Mouse (Mus musculus) v-Abl transformed pro-B cells (cell line): ENCODE data around the gene Fam24b.

Experiments
- in situ Hi-C, 2 experiments: fragments of 400-800 bp; cut with MboI; formaldehyde crosslinking; loops; one replicate each; pipeline ENCODE4 v1.15.1; 2025; ENCODE audit not compliant: unreplicated experiment in 2 of 2

Fam24b gene

DNA sequence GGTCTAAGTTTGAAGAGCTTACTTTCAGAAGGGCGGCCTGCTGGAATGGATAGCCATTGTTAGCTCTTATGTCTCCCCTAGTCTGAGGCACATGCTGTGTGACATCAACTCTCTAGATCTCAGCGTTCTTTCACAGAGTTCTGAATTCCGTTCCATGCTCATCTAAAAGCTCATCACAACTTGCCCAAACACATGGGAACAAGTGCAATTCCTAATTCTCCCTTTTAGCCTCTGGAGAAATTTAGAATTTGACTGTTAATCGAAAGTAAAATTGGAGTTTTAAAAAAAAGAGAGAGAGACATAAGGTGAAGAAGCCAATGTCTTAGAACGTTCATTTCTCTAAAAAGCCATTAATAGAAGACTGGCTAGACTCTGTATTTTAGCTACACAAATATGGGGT lies at the start of gene Fam24b:
TSS of gene Fam24b (minus strand) at position 101 of the 400 bp plus-strand sequence.
- in situ Hi-C loops = loop anchor here in 1 of 2 experiments (25.0 kb wide), 1 partner anchor 1692 kb away; no protein-coding TSS in a partner anchor

DNA sequence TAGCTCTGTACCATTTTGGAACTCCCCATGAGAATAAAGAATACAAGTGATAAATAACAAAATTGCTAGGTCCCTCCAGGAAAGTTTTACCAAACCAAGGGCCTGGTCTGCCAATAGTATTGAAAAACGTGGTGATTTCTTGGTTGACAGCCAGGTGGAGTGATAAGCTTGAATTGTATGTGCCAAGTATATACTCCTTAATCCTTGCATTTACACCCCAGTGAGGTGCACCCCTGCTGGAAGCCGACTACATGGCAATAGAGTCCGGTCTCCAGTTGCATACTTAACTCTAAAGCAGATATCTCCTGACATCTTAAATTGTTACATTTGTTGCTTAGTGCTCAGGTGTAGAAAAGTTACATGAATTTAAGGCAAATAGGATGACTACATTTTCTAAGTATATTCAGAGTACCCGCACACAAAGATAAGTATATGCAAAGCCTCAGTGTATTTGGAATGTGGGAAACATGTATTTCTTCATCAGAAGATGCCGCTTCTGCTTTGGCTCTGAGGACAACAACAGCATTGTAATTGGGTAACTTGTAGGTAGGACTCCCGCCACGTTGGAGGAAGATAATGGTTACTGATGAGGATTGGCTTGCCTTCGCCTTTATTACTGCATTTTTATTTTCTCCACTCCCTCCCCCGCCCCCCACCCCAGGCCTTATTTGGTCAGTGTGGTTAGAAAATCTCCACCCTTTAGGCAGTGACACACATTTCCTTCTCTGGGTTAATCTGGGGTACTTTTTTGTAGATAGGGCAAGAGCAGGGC lies 42.8 kb upstream of the Fam24b start:
- in situ Hi-C loops = loop anchor here (5.0 to 25.0 kb wide), 5 partner anchors 35 to 1760 kb away; no protein-coding TSS in a partner anchor

DNA sequence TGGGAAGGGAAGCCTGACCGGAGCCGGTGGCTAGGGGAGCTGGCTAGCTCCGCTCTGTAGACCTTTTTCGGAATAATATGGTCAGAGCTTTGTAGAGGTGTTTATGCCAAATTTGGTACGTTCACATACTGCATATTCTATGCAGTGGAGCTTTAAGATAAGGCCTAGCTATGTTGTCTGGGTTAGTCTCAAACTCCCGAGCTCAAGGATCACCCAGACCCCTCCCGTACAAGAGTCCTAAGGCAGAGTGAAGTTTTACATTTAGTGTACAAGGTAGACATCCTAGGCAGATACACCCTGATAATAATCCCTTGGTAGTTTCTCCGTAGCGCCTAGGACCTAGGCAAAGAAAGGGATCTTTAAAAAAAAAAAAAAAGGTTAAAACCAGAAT lies 42.1 kb upstream of the Fam24b start:
- in situ Hi-C loops = loop anchor here (5.0 to 25.0 kb wide), 5 partner anchors 36 to 1759 kb away; no protein-coding TSS in a partner anchor

DNA sequence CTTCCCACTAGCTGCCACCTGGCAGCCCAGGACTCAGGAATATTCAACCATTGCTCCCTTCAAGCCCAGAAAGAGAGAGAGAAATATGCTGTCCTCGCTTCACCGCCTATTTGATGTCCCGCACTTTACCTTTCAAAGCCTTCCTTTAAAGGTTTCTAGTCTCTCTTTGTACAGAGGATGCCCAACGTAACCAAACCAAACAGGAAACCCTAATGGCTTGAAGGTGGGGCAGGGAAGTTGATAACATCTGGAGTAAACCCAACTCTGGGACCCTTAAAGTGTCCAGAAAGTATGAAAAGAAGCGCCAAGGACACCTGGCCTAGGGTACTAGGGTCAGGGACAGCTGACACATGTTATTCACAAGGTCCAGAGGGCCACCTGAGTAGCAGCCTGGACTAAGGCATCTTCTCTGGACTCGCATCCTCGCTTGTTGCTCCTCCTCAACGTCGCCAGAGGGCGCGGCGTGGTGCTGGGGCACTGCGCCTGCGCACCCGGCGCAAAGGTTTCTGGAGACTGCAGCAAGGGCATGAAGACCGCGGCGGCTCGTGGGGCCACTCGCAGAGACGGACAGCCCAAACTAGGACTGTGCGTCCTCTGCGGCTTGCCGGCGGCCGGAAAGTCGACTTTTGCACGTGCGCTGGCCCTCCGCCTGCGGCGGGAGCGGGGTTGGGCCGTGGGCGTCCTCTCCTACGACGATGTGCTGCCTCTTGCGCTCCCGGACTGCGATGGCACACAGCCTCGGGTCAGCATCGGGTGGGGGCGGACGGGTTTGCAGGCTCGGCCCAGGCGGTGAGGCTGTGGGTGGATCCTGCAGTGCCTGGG lies 41.5 kb upstream of the Fam24b start, which contains the start of gene Pstk:
TSS of gene Pstk (plus strand) at position 494 of the 822 bp plus-strand sequence.
- in situ Hi-C loops = loop anchor here (5.0 to 25.0 kb wide), 5 partner anchors 36 to 1759 kb away; no protein-coding TSS in a partner anchor

DNA sequence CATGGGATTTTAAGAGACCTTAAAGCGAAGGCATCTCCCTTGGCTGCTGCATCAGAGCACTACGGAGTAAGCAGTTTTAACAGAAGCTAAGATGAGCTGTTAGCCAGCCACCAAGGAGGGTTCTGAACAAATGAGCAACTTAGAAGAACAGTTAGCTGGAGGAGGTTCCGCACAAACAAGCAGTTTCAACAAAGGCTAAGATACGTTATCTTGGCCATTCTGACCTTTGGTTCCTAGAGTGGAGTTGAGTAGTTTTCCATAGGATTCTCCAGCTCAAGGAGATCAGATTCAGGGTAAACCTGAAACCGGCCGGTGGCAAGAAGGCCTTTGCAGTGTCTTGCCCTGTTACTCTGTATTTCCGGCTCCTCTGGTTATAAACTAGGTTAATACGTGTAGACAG lies 34.8 kb upstream of the Fam24b start:
- in situ Hi-C loops = loop anchor here (5.0 to 25.0 kb wide), 8 partner anchors 43 to 1752 kb away; partner anchors contain the start of gene Bub3 (in 1 of the 2)

DNA sequence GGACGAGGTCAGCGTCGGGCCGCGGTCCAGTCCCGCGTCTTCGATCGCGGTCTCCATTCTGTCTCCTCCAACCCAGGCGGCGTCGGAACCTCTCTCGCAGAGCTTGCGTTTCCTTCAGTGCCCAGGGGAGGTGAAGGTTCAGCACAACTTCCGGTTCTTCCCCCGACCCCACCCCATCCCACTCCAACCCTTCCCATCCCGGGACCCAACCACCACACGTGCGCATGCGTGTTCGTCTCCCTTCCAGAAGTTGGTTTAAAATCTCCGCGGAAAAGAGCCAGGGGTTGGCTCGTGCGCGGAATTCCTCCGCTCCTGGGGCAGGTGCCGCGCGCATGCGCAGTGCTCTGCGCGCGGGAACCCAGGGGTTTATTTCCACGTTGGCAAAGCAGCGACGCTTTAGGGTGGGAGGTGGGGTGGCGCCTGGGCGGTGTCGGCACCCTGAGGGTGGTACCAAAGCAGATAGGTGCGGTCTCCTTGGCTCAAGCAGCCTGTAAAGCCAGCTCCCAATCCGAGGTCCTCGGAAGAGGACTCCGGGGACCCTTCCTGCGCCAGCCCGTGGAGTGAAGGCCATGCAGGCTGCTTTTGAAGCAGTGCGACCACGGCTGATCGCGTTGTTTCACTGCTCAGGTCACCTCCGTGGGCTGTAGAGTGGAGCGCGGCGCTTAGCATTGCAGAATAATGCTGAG lies 33.4 kb upstream of the Fam24b start, which contains the start of gene 2310057M21Rik:
TSS of gene 2310057M21Rik (minus strand) at position 145 of the 686 bp plus-strand sequence.
- in situ Hi-C loops = loop anchor here (5.0 to 25.0 kb wide), 8 partner anchors 45 to 1750 kb away; partner anchors contain the start of gene Bub3 (in 1 of the 2)

DNA sequence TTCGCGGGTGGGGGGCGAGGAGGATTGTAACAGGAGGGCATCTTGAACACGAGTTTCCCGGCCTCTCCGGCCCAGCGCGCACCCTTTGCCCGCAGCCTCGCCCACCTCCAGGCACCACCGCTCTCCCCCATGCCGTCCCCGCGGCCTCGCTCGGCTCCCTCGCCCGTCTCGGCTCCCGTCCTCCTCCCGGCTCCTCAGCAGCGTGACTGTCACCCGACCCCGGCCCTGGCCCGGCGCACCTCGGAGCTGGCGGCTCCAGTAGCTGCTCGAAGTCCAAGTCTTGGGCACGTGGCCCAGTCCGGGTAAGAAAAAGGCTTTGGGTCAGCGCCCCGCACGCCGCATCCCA lies 32.9 kb upstream of the Fam24b start:
- in situ Hi-C loops = loop anchor here (5.0 to 25.0 kb wide), 8 partner anchors 45 to 1750 kb away; partner anchors contain the start of gene Bub3 (in 1 of the 2)

DNA sequence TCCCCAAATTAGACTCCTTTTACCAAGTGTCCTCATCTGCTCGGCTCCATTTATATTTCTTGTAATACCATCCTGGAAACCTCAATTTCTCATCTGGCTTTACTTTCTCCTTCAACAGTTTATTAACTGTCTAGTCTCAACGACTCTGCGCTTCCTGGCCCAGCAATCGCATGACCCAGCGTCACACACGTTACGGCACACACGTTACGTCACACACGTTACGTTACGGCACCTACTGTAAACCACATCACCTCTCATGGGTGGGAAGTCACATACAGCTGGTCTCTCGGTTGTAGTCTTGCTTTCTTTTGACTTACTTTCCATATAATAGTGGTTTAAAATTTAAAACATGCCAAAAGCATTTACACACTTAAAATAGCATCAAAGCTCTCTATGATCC lies 26.8 kb upstream of the Fam24b start:
- in situ Hi-C loops = loop anchor here (25.0 kb wide), 4 partner anchors 819 to 1744 kb away; no protein-coding TSS in a partner anchor

DNA sequence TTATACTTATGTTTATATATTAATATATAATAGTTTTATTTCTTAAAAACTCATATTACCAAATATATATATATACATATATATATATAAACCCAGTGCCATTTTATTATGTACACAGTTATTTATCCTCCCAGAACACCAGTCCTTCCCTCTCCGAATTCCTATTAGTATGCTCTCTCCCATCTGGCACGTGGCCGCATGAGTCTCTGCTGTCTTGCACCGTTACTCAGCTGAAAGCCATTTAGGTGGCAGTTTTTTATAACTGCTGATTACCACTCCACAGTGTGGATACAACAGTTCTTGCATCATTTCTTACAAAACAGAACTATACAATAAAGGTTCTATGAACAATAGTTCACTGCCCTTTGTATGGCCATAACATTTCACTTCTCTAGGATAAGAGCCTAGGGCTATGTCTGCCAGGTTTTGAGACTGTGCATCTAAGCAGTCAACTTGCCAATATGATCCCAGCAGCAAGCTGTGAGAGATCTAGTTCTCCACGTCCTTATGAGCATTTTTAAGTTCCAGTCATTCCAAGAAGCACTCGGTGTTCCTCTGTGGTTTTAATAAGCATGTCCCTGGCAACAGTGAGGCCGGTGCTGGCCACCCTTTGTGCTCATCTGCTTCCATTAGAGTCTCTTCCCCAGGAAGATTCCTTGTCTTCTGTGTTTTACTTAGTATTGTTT lies 16.7 kb upstream of the Fam24b start:
- in situ Hi-C loops = loop anchor here in 1 of 2 experiments (25.0 kb wide), 1 partner anchor 1709 kb away; no protein-coding TSS in a partner anchor

DNA sequence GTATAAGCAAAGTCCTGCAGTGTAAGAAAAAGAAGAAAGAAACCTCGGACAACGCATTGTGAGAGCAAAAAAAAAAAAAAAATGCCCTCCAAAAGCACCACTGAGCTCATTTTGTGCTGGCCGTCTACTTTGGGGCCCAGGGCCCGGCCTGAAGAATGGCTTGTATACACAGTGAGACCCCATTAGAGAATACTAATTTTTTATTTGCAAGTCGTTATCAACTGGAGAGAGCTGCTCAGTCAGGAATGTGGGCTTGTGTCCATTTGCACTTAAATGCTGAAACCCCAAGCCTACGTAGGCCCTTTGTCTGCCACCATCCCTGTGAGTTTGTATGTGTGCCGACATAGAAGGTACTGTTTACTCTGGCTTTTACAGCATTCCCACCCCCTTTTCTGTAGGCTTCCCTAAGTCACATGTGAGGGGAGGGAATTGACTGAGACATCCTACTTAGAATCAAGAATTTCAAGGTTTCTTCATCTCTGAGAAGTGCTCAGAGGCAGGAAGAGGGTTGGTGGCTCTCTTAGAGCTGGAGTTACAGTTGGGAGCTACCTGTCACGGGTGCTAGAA lies 8.3 kb upstream of the Fam24b start:
- in situ Hi-C loops = loop anchor here in 1 of 2 experiments (25.0 kb wide), 1 partner anchor 1700 kb away; no protein-coding TSS in a partner anchor

DNA sequence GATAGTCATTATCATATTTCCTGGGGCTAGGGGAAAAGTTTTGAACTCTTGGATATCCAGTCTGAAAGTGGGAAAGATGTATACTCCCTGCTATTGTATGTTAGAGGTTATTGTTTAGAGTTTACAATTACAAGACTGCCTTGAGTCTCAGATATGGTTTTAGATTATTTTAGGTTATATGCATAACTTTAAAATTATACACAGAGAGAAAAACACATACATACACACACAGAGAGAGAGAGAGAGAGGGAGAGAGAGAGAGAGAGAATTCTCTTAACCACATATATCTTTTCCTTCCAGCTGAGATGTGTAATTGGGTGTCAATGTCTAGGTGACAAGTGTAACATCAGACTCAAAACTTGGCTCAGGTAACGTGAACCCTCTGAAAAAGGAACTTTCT lies 4.2 kb upstream of the Fam24b start, which contains the start of gene Fam24a:
TSS of gene Fam24a (plus strand) at position 301 of the 400 bp plus-strand sequence.
- in situ Hi-C loops = loop anchor here in 1 of 2 experiments (25.0 kb wide), 1 partner anchor 1696 kb away; no protein-coding TSS in a partner anchor

DNA sequence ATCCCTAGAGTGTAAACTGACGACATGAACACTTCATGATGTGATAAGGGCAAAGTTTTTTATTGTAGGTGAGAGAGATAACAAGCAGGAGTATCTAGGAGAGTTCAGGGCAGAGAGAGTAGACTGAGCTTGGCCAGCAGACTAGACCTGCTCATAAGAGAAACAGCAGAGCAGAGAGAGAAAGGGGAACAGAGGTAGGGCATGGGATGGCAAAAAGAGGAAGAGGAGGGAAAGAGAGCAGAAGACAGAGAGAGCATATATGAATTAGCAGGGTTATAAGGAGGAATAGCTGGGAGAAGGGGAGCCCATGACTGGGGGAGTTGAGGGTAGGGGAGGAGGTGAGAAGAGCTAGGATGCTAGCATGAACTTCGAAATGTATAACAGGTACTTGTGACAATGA lies 2.4 kb upstream of the Fam24b start:
- in situ Hi-C loops = loop anchor here in 1 of 2 experiments (25.0 kb wide), 1 partner anchor 1694 kb away; no protein-coding TSS in a partner anchor

DNA sequence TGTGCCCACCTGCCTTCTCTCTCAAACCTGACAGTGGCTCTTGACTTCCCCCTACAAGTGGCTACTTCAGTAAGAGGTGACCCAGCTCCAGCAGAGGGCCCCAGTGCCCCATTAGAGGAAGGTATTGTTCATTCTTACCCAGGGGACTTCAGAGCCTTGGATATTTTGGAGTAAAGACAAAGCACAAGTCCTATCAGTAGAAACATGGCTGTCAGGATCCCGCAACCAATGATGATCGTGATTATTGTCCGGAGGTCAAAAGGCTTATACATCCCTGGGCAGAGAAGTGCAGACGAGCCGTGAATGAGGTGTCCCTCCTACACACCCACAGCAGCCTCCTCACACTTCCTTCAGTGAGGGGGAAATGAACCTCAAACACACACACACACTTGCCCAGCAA lies 2.3 kb downstream of the Fam24b start:
- in situ Hi-C loops = loop anchor here in 1 of 2 experiments (25.0 kb wide), 1 partner anchor 1690 kb away; no protein-coding TSS in a partner anchor

DNA sequence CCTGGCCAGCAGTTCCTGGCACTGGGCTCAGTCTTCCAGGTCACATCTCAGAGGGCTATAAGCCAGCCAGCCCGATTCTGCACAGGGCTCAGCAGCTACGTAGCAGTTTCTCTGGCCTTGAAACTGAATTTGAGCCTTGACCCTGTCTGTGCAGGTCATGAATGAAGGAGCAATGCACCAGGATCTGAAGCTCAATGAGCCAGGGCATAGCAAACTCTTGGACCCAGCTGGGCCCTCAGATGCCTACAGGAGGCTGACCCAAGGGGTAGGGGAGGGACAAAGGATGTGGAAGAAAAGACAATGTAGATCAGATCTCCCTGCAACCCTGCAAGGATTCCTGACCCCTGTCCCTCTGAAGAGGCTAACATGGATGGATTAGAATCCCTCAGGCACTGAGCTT lies 7.1 kb downstream of the Fam24b start, which contains the start of gene Cuzd1:
TSS of gene Cuzd1 (minus strand) at position 101 of the 400 bp plus-strand sequence.
- in situ Hi-C loops = no loop called here

DNA sequence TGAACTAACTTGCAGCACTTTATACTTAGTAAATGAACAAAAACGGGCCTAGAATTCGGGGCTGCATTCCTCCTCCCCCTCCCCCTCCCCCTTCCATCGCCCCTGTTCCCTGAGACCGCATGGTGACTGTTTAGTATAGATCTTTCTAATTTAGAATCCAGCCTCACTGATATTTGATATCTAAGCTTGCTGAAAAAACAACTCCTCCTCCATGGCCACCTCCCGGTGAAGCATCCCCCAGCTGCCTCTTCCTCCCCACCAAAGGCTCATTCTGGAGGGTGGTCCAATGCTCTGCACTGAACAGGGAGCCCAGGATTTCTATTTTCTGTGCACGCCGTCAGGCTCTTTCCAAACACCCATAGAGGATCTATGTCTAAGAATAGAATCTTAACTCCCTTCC lies 11.0 kb downstream of the Fam24b start:
- in situ Hi-C loops = no loop called here

DNA sequence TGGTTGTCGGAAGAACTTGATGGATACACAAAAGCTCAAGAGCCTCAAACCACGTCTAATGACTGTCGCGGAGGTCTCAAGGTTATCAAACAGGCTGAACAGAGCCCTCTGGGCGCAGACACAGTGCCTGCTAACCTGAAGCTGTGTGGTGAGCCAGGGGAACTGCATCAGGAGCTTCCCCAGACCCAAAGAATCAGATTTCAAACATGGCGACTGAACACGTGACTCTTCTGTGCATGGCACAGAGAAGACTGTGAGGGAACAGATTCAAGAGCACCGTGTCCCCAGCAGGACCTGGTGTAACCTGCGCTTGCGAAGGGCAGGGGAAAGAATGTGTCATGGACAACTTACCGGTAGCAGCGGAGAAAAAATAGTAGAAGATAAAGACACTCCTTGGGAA lies 11.7 kb downstream of the Fam24b start:
- in situ Hi-C loops = no loop called here

DNA sequence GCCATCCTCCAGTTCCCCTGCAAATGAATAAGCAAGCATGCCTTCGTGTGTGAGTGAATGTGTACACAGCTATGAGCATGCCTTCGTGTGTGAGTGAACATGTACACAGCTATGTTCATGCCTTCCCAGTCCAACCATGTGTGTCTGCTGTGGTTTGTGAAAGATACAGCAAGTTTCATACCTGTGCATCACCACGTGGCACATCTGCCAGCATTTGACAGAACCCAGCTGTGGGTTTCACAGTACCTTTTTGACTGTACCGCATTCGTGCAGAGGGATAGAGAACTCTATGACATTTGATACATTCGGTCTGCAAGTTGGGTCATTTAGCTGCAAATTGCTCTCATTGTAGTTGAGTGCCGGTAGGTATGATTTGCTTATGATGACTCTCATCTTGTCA lies 14.8 kb downstream of the Fam24b start:
- in situ Hi-C loops = no loop called here

DNA sequence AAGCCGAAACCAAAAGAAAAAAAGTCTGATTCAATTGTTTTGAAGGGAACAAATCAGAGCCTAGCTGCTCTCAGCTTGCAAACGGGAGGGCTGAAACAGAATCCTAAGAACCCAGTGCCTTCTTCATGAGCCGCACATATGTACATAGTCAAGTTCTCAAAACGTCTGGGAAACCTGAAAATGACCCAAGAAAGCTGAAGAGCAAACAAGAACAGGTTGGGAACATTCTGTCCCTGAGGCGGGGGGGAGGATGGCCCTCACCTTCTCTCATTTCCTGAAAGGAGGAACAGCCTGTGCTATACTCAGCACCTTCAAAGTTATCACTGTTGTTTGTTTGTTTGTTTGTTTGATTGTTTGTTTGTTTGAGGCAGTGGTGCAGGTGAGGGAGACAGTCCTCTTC lies 22.6 kb downstream of the Fam24b start:
- in situ Hi-C loops = no loop called here

DNA sequence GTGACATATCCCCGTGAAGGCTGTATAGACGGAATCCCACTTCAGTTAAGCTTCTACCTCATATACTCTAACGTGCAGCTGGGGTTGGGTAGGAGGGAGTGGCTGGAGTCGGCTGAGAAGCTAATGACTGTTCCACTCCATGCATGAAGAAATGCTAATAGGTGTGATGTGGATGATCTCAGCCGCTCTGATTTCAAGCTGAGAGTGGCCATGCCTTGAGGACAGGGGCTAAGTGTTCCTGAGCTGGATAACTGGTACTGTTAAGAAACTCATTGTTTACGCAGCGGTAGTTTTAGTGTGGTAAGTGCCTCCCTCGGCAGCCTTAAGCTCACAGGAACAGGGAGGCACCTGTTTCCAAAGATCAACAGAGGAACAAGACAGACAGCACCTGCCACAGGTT lies 26.0 kb downstream of the Fam24b start:
- in situ Hi-C loops = no loop called here
